Mouse (Mus musculus): ENCODE measurements around the gene Gm11437.

GRCm38 (mm10) chr11:84127977-84128376, 39.3 kb downstream of the Gm11437 start:
- no peak for TF ChIP-seq POLR2A (IDR thresholded peaks at IDR 0.05; ENCODE audit: control insufficient read depth, low read depth, low read length)
- TF ChIP-seq CTCF (IDR thresholded peaks at IDR 0.05; ENCODE audit: control insufficient read depth, insufficient read depth, insufficient replicate concordance, low read depth, low read length), result no peak
